Mouse (Mus musculus) spleen, adult 10 weeks (tissue): ENCODE measurements around the gene Rfwd3. TPM values are rescaled to one million over a fixed set of nuclear protein-coding genes. Genes with fewer than 3 reads are reported as not detected.

Experiments used
- polyA plus RNA-seq: library from polyadenylated mRNA; stranded (reverse); fragments of 350-450 nt; fragmentation: Illumina TruSeq; extraction: RNeasy Lipid Tissue Mini Kit (QIAGEN cat#74804); gene quantifications from one replicate; pipeline ENCODE4 v1.2.3, GENCODE M21; 2015; ENCODE audit warnings: low replicate concordance; ENCODE audit not compliant: insufficient read depth

Gene Rfwd3
- 55.1 TPM for polyA plus RNA-seq

DNA sequence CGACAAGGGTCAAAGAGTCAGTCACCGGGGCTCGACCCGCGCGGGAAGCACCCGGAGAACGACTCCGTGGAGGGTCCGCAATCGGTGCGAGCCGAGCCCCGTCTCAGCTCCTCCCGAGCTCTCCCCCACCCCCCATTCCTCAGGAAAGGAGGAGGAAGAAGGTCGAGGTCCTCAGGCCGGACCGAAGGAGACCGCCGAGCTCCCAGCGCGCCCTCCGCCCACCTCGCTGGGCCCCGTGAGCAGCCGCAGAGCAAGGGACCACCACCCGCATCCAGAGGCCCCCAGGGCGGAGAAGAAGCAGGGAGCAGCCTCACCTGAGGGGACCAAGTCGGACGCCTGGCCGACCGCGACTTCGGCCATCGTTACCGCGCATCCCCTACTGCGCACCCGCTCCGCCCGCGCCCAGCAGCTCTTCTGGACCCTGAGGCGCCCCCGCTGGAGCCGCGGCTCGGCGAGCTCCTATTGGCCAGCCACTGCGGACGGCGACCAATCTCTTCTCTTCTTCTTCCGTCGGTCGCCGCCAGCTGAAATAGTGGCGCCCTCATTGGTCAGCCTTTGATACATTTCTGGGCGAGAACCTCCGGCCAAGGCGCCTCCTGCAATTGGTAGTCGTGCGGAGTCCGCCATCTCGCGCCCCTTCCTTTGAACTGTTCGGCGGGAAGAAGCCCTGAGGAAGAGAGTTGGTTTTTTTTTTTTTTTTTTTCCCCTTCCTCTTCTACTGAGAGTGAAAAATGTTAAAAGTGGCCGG is at the start of gene Rfwd3:
Gene Rfwd3, minus strand, starts transcription at position 402 of the 748 bp plus-strand sequence.

DNA sequence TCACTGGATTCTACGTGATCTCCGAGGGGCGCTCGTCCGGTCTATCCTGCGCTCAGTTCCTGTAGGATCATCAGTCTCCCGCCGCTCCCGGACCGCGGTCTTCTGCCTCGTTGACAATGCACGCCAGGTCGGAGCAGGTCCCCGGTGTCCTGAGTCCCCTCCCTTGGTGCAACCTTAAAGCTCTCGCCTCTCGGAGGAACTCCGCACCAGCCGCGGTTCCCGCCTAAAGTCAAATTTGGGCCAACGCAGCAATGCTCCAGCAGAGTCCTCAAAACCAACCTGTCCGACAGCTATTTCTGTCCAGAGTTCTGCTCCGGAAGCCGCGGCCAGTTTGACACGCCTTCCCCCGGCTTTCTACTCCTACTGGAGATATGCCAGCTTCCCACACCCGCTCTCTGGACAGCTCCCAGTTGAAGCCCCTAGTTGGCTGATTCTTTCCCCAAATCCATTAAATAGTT is 37.9 kb upstream of the Rfwd3 start, which contains the start of gene Mlkl:
Gene Mlkl, minus strand, starts transcription at position 288 of the 458 bp plus-strand sequence.

DNA sequence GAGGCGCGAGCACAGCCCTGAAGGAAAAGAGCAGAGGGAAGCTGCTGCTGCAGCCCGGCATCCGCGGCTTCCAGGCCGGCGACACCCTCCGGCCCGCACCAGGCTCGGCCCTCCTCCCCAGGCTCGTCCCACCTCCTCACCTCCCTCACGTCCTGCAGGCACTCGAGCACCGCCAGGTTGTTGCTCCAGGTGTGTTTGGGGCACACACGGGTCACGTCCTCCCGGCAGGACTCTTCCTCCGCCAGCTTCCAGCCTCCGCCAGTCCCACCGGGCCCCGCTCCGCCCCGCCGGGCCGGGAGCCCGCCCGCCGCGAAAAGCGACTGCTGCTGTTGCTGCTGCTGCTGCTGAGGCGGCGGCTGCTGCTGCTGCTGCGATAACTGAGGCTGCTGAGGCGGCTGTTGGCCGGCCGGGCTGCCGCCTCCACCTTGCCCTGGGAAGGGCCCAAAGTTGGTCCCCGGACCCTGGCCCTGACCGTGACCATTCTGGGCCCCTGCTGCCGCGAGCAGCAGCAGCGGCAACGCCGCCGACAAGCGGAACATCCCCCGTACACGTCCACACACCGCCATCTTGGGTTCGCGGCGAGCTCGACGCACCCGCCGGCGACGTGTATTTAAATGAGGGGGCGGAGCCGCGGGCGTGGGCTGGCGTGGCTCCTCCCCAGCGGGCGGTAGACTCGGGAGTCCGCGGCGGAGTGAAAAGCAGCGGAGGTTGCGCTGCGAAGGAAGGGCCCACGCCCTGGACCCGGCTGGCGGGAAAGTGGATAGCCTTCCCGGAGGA is 41.2 kb downstream of the Rfwd3 start, which contains the start of gene Glg1:
Gene Glg1, minus strand, starts transcription at position 586 of the 777 bp plus-strand sequence.

Other genes with a start within 250 kb of the Rfwd3 start
- 6.0 TPM for gene Exosc6, start 243.9 kb downstream of the Rfwd3 start, polyA plus RNA-seq
- gene Clec18a, start 207.8 kb downstream of the Rfwd3 start, polyA plus RNA-seq, result not detected
- 22.5 TPM for gene Pdpr, start 205.6 kb downstream of the Rfwd3 start, polyA plus RNA-seq
- gene Glg1, start 41.0 kb downstream of the Rfwd3 start, polyA plus RNA-seq, result 51.2 TPM
- gene Mlkl, start 38.0 kb upstream of the Rfwd3 start, polyA plus RNA-seq, result 9.7 TPM
- not detected for gene Fa2h, start 93.6 kb upstream of the Rfwd3 start, polyA plus RNA-seq
- 8.2 TPM for gene Wdr59, start 221.9 kb upstream of the Rfwd3 start, polyA plus RNA-seq
- 51.8 TPM for gene Znrf1, start 235.9 kb upstream of the Rfwd3 start, polyA plus RNA-seq